Mouse (Mus musculus): ENCODE results near the gene Nlrp14. TPM values are rescaled to one million over a fixed set of nuclear protein-coding genes. Genes with fewer than 3 reads are reported as not detected.
"Not testable (repeated sequence)": the region's sequence is repeated elsewhere in the genome, so short reads cannot be mapped to it uniquely, and the experiment has no call there.

The Nlrp14 gene
- total RNA-seq (2014; rRNA removed; ENCODE audit: low replicate concordance) (not detected in 2 replicates), polyA plus RNA-seq (2015; fragmentation: Nextera tagmentation; extraction: Ambion mirVana) (not detected in 2 replicates)

DNA sequence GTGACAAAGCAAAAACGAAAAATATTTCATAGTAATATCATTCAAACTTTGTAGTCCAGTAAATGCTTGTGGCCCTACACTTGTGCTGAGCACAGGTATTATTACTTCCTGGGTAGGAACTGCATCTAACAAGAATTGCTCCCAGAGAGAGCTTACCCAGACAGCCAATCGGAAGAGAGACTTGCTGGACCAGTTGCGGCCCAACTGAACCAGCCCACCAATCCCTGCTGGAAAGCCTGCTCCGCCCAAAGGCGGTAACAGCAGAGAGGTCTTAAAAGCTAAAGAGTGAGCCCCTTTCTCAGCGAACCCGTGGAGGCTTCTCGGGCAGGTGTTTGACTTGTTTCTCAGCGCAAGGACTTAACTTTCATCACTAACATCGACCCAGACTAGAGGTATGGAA lies at the start of gene Nlrp14:
Gene Nlrp14, plus strand, starts transcription at position 301 of the 400 bp plus-strand sequence.
- no peak for DNase-seq (ENCODE audit: low spot score)
- no peak within 1 kb of the TSS for H3K4me2 ChIP-seq (ENCODE audit: low read depth, low read length)
- H3K9ac ChIP-seq (replicated peaks; ENCODE audit: low read depth, low read length), result no peak within 1 kb of the TSS
- no peaks in the 10 kb centered on the region for H3K27me3 ChIP-seq (ENCODE audit: control insufficient read depth, insufficient read depth, low read length)
- no peak for ATAC-seq (ENCODE audit: insufficient read depth, low read depth)
- no peak for TF ChIP-seq CTCF (IDR thresholded peaks at IDR 0.05; ENCODE audit: low read depth)
- no peak for TF ChIP-seq EP300 (IDR thresholded peaks at IDR 0.05; ENCODE audit: low read depth)
- H3K9me3 ChIP-seq (replicated peaks; ENCODE audit: control insufficient read depth, low read length), result no peaks in the 10 kb centered on the region; the same call in 1 of the 2 replicates
- no peak within 1 kb of the TSS for H3K4me3 ChIP-seq (ENCODE audit: low read depth, low read length)
- no peaks in the 10 kb centered on the region for H3K4me1 ChIP-seq (ENCODE audit: control insufficient read depth, insufficient read depth)
- H3K36me3 ChIP-seq (replicated peaks; ENCODE audit: control insufficient read depth, insufficient read depth, low read length), result no peaks in the 10 kb centered on the region
- no peak within 1 kb of the TSS for H3K27ac ChIP-seq (ENCODE audit: low read depth)
- WGBS, result 68% methylated on average over 10 of the region's 10 CpGs

DNA sequence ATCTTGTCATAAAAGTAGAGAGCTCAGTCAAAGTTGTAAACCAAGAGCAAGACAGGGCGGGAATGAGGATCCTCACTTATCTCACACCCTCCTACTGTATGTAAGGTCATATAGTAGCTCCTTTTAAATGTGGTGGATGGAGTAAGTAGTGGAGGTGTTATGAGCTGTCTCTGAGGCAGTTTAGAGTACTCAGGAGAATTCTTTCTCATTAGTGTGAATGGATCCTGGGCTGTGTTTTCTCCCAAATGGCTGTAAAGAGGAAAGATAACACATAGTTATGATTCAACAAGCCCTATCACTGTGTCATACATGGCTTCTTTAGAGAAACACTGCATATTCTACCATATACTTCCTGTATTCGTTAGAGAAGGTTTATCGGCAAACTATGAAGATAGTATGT lies 35.8 kb upstream of the Nlrp14 start, which contains the start of gene Olfr715:
Gene Olfr715, minus strand, starts transcription at position 101 of the 400 bp plus-strand sequence.
- 64% methylated on average over 1 of the region's 3 CpGs for WGBS

DNA sequence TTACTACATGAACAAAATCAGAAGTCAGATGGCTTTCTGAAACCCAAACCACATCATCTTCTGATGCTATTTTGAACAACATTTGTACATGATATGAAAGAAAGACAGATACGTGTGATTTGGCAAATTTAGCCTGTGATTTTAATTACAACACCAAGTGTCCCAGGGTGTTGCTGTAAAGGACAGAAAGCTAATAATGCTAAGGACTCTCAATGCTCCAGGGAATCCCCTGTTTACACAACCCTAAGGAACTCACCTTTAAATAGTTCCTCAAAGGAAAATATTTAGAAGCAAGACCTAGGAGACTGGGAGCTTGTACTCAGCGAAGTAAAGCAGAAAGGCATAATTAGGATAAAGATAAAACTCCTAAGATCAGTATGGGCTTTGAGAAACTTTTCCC lies 28.8 kb upstream of the Nlrp14 start, which contains the start of gene Olfr716:
Gene Olfr716, plus strand, starts transcription at position 301 of the 400 bp plus-strand sequence.
- WGBS, result 56% methylated on average over 2 of the region's 2 CpGs
- not testable (repeated sequence) for H3K36me3 ChIP-seq (replicated peaks; ENCODE audit: control insufficient read depth, insufficient read depth, low read length); H3K4me1 ChIP-seq (ENCODE audit: control insufficient read depth, insufficient read depth); ATAC-seq (ENCODE audit: insufficient read depth, low read depth); H3K9me3 ChIP-seq (replicated peaks; ENCODE audit: control insufficient read depth, low read length); H3K9ac ChIP-seq (replicated peaks; ENCODE audit: low read depth, low read length); H3K4me3 ChIP-seq (ENCODE audit: low read depth, low read length); DNase-seq (ENCODE audit: low spot score); H3K4me2 ChIP-seq (ENCODE audit: low read depth, low read length); H3K27ac ChIP-seq (ENCODE audit: low read depth); H3K27me3 ChIP-seq (ENCODE audit: control insufficient read depth, insufficient read depth, low read length)

More for the DNA sequence above, 35.8 kb upstream of the Nlrp14 start, which contains the start of gene Olfr715:
- not testable (repeated sequence) for H3K27me3 ChIP-seq (ENCODE audit: control insufficient read depth, insufficient read depth, low read length); H3K4me1 ChIP-seq (ENCODE audit: control insufficient read depth, insufficient read depth); DNase-seq (ENCODE audit: low spot score); H3K4me2 ChIP-seq (ENCODE audit: low read depth, low read length); H3K4me3 ChIP-seq (ENCODE audit: low read depth, low read length); ATAC-seq (ENCODE audit: insufficient read depth, low read depth); H3K36me3 ChIP-seq (replicated peaks; ENCODE audit: control insufficient read depth, insufficient read depth, low read length); H3K9ac ChIP-seq (replicated peaks; ENCODE audit: low read depth, low read length); H3K27ac ChIP-seq (ENCODE audit: low read depth); H3K9me3 ChIP-seq (replicated peaks; ENCODE audit: control insufficient read depth, low read length)

DNA sequence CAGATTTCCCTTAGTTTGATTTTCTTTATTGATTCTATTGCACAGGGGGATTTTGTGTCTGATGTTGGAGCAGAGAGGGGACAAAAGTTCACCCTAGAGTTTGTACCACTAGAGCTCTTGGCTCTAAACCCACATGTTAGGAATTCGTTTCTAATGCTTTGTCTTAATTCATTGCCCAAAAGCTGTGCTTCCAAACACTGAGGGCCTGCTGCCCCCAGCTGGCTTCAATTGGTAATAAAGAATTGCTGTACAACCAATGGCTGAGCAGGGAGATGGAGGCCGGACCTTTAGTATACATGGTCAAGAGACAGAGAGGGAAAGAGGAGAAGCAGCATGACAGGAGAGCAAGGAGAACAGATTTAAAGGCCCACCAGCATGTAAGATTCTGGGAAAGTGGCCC lies 13.6 kb downstream of the Nlrp14 start:
- Histone ChIP-seq H3K4me1 (ENCODE audit: control insufficient read depth, insufficient read depth) (no peaks in the 10 kb centered on the region), H3K36me3 (replicated peaks; ENCODE audit: control insufficient read depth, insufficient read depth, low read length) (no peaks in the 10 kb centered on the region), H3K4me2 (ENCODE audit: low read depth, low read length) (no peak overlapping the region), H3K27ac (ENCODE audit: low read depth) (no peak overlapping the region), H3K4me3 (ENCODE audit: low read depth, low read length) (no peak overlapping the region), H3K9ac (replicated peaks; ENCODE audit: low read depth, low read length) (no peak overlapping the region), H3K9me3 (replicated peaks; ENCODE audit: control insufficient read depth, low read length) (no peaks in the 10 kb centered on the region), H3K27me3 (ENCODE audit: control insufficient read depth, insufficient read depth, low read length) (no peaks in the 10 kb centered on the region)
- WGBS, result 30% methylated on average over 2 of the region's 2 CpGs
- no peak for ATAC-seq (ENCODE audit: insufficient read depth, low read depth)
- DNase-seq (ENCODE audit: low spot score), result no peak
- TF ChIP-seq CTCF (IDR thresholded peaks at IDR 0.05; ENCODE audit: low read depth) (no peak), EP300 (IDR thresholded peaks at IDR 0.05; ENCODE audit: low read depth) (no peak)

DNA sequence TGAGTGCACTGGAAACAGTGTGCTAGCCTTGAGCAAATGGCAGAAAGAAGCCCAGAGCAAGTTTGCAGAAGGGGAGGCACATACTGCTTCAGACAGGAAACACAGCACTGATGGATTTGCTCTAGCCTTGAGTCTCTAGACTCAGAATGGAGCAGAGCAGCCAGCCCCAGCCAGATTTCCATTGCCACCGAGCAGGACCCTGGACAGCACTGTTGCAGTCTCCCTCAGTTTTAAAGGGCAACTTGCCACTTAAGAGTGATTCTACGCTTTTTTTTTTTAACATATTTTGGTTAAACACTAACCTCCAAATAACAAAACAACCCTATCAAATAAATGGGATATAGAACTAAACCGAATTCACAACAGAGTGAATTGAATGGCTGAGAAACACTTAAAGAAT lies 35.0 kb downstream of the Nlrp14 start:
- DNase-seq (ENCODE audit: low spot score) (no peak), ATAC-seq (ENCODE audit: insufficient read depth, low read depth) (no peak)
- TF ChIP-seq EP300 (IDR thresholded peaks at IDR 0.05; ENCODE audit: low read depth) (no peak), CTCF (IDR thresholded peaks at IDR 0.05; ENCODE audit: low read depth) (no peak)
- Histone ChIP-seq H3K4me1 (ENCODE audit: control insufficient read depth, insufficient read depth) (no peaks in the 10 kb centered on the region), H3K4me2 (ENCODE audit: low read depth, low read length) (no peak overlapping the region), H3K4me3 (ENCODE audit: low read depth, low read length) (no peak overlapping the region), H3K9me3 (replicated peaks; ENCODE audit: control insufficient read depth, low read length) (no peaks in the 10 kb centered on the region), H3K27me3 (ENCODE audit: control insufficient read depth, insufficient read depth, low read length) (no peaks in the 10 kb centered on the region), H3K27ac (ENCODE audit: low read depth) (no peak overlapping the region), H3K36me3 (replicated peaks; ENCODE audit: control insufficient read depth, insufficient read depth, low read length) (no peaks in the 10 kb centered on the region), H3K9ac (replicated peaks; ENCODE audit: low read depth, low read length) (no peak overlapping the region)
- WGBS, result 15% methylated on average over 3 of the region's 3 CpGs

DNA sequence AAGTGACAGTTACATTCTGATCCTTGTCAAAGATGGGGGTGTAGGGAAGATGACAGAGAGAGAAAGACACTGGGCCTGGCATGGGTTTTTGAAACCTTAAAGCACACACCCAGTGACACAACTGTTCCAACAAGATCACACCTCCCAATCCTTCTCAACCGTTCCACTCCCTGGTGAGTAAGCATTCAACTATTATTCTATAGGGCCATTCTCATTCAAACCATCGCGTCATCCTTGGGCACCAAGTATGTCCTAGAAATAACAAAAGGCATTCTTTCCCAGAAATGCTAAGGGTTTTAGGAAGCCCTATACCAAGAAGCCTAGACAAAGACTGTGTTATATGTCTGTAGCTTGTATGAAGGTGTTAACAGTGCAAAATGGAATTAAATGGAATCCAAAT lies 41.1 kb downstream of the Nlrp14 start:
- Histone ChIP-seq H3K36me3 (replicated peaks; ENCODE audit: control insufficient read depth, insufficient read depth, low read length) (no peaks in the 10 kb centered on the region), H3K27me3 (ENCODE audit: control insufficient read depth, insufficient read depth, low read length) (peaks cover 37% of the 10 kb centered on the region), H3K27ac (ENCODE audit: low read depth) (no peak overlapping the region), H3K4me1 (ENCODE audit: control insufficient read depth, insufficient read depth) (no peaks in the 10 kb centered on the region), H3K4me2 (ENCODE audit: low read depth, low read length) (no peak overlapping the region), H3K9ac (replicated peaks; ENCODE audit: low read depth, low read length) (no peak overlapping the region), H3K4me3 (ENCODE audit: low read depth, low read length) (no peak overlapping the region), H3K9me3 (replicated peaks; ENCODE audit: control insufficient read depth, low read length) (peaks cover 17% of the 10 kb centered on the region)
- TF ChIP-seq EP300 (IDR thresholded peaks at IDR 0.05; ENCODE audit: low read depth) (no peak), CTCF (IDR thresholded peaks at IDR 0.05; ENCODE audit: low read depth) (no peak)
- ATAC-seq (ENCODE audit: insufficient read depth, low read depth) (no peak), DNase-seq (ENCODE audit: low spot score) (no peak)
- 79% methylated on average over 3 of the region's 3 CpGs for WGBS
